Mouse (Mus musculus) spleen, postnatal 4 days (tissue): ENCODE measurements around the gene Utp6.
A peak's percentile ranks its signal among the peaks of the same experiment; 100 is the strongest.

Source experiments
- DNase-seq, 2 experiments: peaks; one replicate each; pipeline ENCODE4 v3.0.0; 2022; ENCODE audit warnings: low spot score in 2 of 2

Utp6 gene

GRCm38 (mm10) chr11:79961346-79962124, 655 bp downstream of the Utp6 start:
- peak in 1 of 2 experiments; percentile 16 for DNase-seq

GRCm38 (mm10) chr11:79947265-79947664, 14.9 kb downstream of the Utp6 start:
- DNase-seq: no peak

- no peak for DNase-seq
Measured at GRCm38 (mm10) chr11:79943601-79944000, 18.6 kb downstream of the Utp6 start.

- no peak for DNase-seq
Measured at GRCm38 (mm10) chr11:79943136-79943535, 19.1 kb downstream of the Utp6 start.

GRCm38 (mm10) chr11:79935766-79936165, 26.4 kb downstream of the Utp6 start:
- DNase-seq: no peak

DNA sequence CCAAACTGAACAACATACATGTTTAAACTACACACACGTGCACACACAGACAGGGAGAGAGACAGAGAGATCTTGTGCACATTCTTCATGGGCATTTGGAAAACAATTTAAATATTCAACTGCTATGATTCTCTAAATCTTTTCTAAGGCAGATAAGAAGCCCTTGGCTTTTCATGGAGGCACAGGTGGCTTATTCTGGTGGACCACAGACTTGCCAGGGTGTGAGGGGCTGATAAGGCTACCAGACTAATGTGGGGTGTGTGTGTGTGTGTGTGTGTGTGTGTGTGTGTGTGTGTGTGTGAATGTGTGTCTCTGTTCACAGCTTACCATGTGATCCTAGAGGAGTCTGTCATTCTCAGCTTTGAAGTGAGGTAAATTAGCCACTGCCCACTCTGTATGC, 39.4 kb downstream of the Utp6 start:
- DNase-seq: no peak

GRCm38 (mm10) chr11:79922157-79922556, 40.0 kb downstream of the Utp6 start:
- no peak for DNase-seq

GRCm38 (mm10) chr11:79920505-79921025, 41.6 kb downstream of the Utp6 start:
- no peak for DNase-seq

GRCm38 (mm10) chr11:79919685-79920504, 42.3 kb downstream of the Utp6 start:
- DNase-seq: peak; percentile 67 to 86

DNA sequence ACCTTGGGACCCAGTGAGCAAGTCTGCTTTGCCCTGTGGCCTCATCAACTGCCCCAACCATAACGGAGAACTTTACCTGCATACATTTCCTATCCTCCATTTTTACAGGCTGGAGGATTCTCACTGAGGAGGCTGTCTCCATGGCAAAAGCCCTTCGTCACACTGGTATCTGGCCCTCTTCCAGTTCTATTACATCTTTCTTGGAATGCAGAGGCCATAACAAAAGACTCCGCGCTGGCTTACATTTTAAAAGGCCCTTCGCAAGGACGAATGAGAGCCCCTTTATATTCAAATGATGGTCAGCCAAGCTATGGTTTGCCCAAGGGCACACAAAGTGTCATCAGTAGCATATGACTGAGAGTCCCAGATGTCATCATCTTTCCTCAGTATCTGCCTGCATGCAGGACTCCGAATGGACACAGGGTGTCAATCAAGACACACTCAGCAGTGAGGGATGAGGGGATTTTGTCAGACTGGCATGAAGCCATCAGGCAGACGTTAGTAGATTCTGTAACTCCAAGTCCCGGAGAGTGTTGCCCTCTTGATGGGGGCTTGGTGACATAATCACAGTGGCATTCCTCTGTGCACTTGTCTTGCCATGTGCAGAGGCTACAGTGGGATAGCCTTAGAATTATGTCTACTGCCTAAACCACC, 46.4 kb downstream of the Utp6 start:
- no peak for DNase-seq

DNA sequence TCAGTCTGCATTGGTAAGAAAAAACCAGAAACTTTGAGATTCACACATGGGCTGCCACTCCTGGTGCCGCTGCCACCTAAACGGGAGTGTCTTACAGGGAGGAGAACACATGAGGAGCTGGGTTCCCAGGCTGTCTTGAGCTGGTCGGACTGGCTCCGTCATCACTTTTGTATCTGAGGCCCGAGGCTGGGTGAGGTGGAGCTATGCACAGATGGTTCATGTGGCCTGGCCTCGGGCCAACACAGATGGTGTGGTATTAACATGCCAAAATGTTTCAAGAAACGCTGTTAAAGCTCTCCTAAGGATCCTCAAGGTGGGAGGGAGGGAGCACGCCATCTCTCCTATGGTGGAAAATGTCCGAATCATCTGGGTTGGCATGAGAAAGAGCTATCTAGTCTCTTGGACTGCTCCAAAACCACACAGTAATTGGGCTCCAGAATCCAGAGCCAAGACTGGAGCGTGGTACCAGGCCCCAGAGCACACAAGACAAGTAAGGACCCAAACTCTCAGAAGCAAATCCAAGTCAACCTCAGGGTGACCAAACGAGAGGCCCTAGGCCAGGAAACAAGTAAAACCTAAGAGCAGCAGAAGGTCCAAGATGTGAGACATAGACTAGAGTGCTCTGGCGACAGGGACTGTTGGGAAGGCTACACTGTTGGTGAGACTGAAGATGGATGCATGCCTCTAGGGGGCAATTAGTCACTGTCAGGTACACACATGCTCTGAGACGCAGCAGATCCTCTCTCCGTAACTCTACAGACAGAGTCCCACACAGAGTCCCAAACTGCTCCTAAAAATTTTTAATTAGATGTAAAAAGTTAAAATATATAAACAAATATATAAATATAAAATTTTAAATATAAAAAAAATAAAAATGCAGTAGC, 53.3 kb downstream of the Utp6 start:
- no peak for DNase-seq

DNA sequence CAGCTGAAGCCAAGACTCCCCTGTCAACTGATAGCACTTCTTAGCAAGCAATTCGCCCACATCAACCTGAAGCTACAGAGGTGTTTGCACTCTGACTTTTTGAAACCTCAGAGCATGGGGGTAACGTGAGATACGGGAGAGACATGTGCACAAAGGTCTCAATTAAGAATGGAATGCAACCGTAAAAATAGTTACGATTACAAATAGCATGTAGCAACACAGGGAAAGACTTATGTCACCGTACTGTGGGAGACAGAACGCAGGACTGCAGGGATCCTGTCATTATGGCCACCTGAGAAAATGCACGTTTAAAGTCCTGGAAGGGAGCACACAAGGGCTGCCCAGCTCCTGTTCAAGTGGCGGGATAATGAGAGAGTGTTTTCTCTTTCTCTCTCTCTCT, 55.3 kb downstream of the Utp6 start:
- no peak for DNase-seq

GRCm38 (mm10) chr11:79902881-79903481, 59.2 kb downstream of the Utp6 start:
- DNase-seq: no peak

GRCm38 (mm10) chr11:79901146-79901545, 61.0 kb downstream of the Utp6 start:
- no peak for DNase-seq

GRCm38 (mm10) chr11:79892259-79892658, 69.9 kb downstream of the Utp6 start:
- DNase-seq: no peak

DNA sequence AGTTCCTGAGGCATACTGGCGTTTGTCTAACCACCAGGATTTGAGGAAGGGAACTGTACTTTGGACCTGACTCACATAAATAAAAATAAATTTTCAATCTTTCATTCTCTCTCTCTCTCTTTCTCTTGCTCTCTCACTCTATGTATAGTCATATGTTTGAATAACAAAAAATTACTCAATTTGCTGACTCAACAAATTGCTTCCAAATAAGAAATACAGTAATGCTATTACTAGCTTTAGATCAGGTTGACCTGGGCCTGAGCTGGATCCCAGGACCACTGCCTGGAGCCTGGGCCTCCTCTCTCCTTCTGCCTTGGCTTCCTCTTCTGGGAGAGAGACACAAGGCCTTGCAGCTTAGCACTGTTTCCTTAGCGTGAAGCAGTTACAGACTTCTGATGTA, 71.4 kb downstream of the Utp6 start:
- DNase-seq: no peak

GRCm38 (mm10) chr11:79886961-79887360, 75.2 kb downstream of the Utp6 start:
- no peak for DNase-seq

DNA sequence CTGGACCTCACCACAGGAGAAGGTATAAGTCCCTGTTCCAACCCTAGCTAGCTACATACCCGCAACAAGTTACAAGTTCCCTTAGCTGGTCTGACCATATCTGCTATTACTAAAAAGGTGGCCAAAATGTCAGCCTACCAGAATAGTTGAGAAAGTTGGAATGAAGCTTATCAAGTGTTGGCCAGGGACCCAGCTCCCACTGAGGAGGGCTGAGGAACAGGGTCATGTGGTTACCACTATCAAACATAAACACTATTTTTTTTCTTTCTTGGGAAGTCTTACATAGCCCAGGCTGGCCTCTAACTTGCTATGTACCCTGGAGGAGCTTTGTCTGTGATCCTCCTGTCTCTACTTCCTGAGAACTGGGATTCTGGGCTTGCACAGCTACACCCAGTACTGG, 75.8 kb downstream of the Utp6 start:
- no peak for DNase-seq

DNA sequence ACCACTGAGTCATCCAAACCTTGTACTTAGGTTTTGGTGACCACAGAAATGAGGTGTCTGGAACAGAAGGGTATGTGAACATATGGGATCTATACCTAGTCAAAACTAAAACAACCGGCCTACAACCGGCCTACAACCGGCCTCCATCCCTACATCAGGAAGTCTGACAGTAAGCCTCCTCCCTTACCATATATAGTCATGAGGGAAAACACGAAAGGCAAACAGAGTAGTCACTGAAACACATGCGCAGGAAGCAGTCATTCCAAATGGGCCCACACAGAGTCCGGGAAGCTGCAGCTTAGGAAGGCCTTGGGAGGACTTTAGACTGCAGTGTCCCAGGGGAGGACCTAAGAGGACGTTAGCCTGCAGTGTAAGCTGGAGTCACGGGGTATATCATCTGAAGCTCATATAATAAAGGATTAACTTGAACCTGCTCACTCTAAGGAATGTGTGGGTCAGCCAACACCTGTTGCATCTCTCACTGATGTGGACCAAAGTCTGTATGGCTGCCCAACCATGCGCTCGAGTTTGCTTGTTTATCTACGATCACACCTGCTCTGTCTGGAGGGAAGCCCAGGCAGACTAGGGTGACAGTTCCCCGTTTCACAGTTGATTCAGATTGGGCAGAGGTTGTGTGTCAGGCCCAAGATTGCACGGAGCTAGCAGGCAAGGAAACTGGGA, 76.3 kb downstream of the Utp6 start:
- peak; percentile 37 to 68 for DNase-seq

DNA sequence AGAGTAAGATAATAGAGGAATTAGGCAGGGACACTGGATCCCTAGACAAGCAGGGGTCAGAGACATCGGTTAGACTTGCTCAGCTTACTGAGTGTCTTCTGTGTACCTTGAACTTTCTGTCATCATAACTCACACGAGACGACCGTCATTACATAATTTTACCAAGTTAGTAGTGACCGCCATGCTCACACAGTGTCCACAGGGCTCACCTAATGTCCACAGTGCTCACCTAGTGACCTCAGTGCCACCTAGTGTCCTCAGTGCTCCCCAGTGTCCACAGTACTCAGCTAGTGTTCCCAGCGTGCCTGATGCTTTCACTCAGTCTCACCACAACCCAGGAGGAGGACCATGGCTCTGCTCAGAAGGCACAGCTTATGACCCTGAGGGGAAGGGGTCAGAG, 77.4 kb downstream of the Utp6 start:
- DNase-seq: no peak
